Mouse (Mus musculus) layer of hippocampus, postnatal 25 days (tissue): ENCODE data around the gene Ifitm10. TPM values are rescaled to one million over a fixed set of nuclear protein-coding genes. Genes with fewer than 3 reads are reported as not detected.
A peak's percentile ranks its signal among the peaks of the same experiment; 100 is the strongest.

ENCODE experiments used
- DNase-seq, 2 experiments: peaks; one replicate each; pipeline ENCODE4 v3.0.0; 2022; ENCODE audit warnings: mixed read lengths in 2 of 2, low spot score in 1 of 2; ENCODE audit errors: extremely low spot score in 1 of 2
- total RNA-seq, 2 experiments: library from RNA; stranded (reverse); gene quantifications; 2 replicates each; pipeline ENCODE4 v1.2.3; 2021

Ifitm10 gene
- total RNA-seq, 2 experiments from 2014 or later = 40.7 to 41.8 TPM

GRCm38 (mm10) chr7:142391609-142392008 lies 18.1 kb upstream of the Ifitm10 start:
- no peak for DNase-seq

GRCm38 (mm10) chr7:142391108-142391507 lies 17.6 kb upstream of the Ifitm10 start:
- DNase-seq = no peak

DNA sequence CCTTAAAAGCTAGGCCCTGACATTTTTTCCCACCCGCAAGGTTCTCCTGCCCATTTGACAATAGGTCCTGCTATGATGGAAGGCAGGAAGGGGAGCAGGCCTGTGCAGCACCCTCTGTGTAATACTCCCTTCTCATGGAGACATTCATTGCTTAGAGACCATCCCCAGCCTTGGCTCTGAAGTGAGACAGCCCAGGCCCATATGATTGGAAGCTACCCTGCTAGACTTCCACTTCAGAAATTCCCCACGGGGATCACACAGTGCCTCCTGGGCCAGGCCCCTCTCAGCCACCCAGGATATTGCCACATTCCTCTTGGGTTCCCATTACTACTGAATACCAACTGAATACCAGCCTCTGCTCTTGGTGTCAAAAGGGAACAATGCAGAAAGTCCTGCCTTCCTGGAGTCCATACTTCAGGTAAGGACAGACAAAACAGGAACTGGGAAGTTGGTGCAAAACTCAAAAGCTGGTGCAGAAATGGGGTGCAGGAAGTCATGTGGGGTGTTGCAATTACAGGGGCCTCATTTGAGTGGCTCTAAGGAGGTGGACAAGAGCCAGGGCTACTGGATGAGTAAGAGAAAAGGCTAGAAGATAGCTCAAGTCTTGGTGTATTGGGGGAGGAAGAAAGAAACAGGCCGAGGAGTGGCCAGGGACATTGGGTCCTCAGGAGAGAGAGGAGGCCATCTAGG lies 16.6 kb upstream of the Ifitm10 start:
- no peak for DNase-seq

DNA sequence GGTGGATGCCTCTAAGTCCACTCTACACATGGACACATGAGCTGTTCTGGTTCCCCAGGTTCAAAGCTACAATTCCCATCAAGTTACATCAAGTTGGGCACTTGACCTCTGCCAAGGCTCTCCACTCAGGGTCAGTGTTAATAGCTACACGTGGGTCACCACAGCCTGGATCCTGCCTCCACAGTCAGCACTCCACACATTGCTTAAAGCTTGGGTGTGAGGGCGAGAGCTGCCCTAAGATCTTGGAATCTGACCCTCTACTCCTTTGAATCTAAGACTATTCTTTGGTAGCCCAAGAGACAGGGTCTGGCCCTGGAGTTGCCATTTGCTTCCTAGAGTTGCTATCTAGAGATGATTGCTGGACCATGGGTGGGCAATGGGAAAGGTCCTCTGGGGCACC lies 15.2 kb upstream of the Ifitm10 start:
- DNase-seq = no peak

GRCm38 (mm10) chr7:142388198-142388597 lies 14.6 kb upstream of the Ifitm10 start:
- no peak for DNase-seq

DNA sequence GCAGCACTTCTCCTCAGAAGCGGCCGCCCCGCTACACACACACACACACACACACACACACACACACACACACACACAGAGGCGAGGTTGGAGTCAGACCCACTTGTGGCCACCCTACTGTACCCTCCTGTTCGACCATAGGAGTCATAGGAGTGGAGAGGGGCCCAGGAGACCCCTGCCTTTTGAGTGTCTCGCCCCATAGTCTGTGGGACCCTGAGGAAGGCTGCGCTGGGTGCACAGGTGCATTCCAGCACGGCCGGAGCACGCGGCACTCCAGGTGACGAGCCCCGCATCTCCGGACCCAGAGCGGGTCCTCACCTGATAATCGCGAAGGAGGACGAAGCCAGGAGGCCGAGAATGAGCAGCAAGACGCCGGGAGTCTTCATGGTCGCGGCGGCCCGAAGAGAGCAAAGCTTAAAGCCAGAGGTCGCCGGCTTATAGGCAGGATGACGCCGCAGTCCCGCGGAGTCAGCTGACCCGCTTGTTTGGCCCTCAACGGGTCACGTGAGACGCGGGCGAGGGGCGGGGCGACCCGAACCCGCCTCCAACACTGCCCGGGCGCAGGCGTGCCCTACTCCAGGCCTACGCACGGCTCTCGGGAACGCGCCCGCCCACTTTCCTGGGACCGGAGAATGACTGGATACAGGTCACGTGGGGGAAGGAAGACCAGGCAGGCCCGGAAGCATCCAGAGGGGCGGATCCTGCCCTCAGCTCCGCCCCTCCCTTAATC lies 14.0 kb upstream of the Ifitm10 start, which contains the start of gene Ctsd:
Gene Ctsd, minus strand, starts transcription at position 620 of the 730 bp plus-strand sequence.
- DNase-seq = peak; percentile 86 to 90

- no peak for DNase-seq
Observed at GRCm38 (mm10) chr7:142386621-142387201, 13.2 kb upstream of the Ifitm10 start.

- no peak for DNase-seq
Observed at GRCm38 (mm10) chr7:142385742-142386403, 12.3 kb upstream of the Ifitm10 start.

DNA sequence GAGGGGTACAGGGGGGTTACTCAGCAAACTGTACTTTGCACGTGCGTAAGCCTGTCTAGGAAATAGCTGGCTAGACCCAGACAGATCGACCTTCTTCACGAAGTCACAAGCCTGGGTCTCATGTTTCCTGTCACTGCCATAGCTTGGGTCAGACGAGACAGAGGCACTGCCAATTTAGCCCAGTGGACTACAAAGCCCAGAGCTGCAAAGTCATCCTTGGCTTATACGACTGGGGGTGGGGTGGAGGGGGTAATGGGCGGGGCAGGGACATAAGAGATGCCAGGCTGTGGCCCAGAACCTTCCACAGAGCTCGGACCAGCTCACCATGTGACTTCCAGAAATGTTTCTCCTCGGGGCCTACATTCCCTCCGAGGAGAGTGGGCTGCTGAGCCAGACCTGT lies 10.8 kb upstream of the Ifitm10 start:
- no peak for DNase-seq

- DNase-seq = no peak
Observed at GRCm38 (mm10) chr7:142382567-142382966, 9.0 kb upstream of the Ifitm10 start, which contains the start of gene Gm49369. Gene Gm49369 (minus strand): TSS chr7:142382667.

- DNase-seq = no peak
Observed at GRCm38 (mm10) chr7:142381175-142381574, 7.6 kb upstream of the Ifitm10 start.

GRCm38 (mm10) chr7:142379186-142379585 lies 5.6 kb upstream of the Ifitm10 start:
- DNase-seq = no peak

DNA sequence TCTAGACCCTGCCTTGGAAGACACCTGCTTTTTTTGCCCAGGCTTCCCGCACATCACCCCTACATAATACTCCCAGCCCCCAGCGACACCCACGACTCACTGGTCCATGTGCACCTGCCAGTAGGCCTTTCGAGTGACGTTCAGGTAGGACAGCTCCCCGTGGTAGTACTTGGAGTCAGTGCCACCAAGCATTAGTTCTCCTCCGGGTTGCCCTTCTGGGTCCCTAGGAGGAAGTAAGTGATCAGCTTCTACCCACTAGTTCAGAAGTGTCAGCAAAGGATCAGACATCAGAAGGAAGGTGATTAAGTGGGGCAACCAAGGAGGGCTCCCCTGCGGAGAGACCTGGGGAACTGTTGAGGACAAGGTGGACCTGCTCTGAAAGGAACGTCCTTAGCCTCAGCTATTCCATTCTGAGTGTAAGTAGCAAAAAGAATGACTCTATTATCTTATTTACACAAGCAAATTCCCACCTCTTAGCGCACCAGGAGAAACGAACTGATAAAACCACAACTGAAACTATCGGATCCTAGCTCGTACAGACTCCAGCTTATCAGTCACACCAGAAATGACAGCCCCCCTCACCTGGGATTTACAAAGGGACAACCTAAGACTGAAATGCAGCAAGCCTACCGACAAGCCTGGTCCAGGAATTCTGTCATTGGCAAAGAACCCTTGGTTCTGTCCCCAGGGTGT lies 3.8 kb upstream of the Ifitm10 start:
- no peak for DNase-seq

- no peak for DNase-seq
Observed at GRCm38 (mm10) chr7:142376096-142376495, 2.5 kb upstream of the Ifitm10 start.

- no peak for DNase-seq
Observed at GRCm38 (mm10) chr7:142375261-142375724, 1.7 kb upstream of the Ifitm10 start.

GRCm38 (mm10) chr7:142374413-142375015 lies 961 bp upstream of the Ifitm10 start:
- no peak for DNase-seq

GRCm38 (mm10) chr7:142373039-142373438 lies 514 bp downstream of the Ifitm10 start:
- no peak for DNase-seq

- no peak for DNase-seq
Observed at GRCm38 (mm10) chr7:142371768-142372661, 1.5 kb downstream of the Ifitm10 start.

GRCm38 (mm10) chr7:142371398-142371767 lies 2.2 kb downstream of the Ifitm10 start:
- DNase-seq = peak; percentile 44 to 60
